Mouse (Mus musculus) forebrain, embryonic 13.5 days (tissue): ENCODE results near the gene Fchsd2. TPM values are rescaled to one million over a fixed set of nuclear protein-coding genes. Genes with fewer than 3 reads are reported as not detected.
A peak's percentile ranks its signal among the peaks of the same experiment; 100 is the strongest.

Experiments
- ATAC-seq: fragments of 200-750 bp; cut with Nextera tagmentation; 2 replicates; pipeline ENCODE4 v1.8.0; 2017
- H3K27ac ChIP-seq: fragments of 300-500 bp; sonication (generic); 2 replicates; pipeline ENCODE4 v1.5.1; 2015; ENCODE audit warnings: inconsistent platforms, mild to moderate bottlenecking, moderate library complexity
- H3K27me3 ChIP-seq: fragments of 300-500 bp; sonication (generic); 2 replicates; pipeline ENCODE4 v1.6.1; 2015; ENCODE audit warnings: mild to moderate bottlenecking, inconsistent platforms
- H3K36me3 ChIP-seq: fragments of 300-500 bp; sonication (generic); 2 replicates; pipeline ENCODE4 v1.6.1; 2015; ENCODE audit warnings: mild to moderate bottlenecking, inconsistent platforms; ENCODE audit not compliant: poor library complexity, severe bottlenecking
- H3K4me1 ChIP-seq: fragments of 300-500 bp; sonication (generic); 2 replicates; pipeline ENCODE4 v1.6.1; 2015; ENCODE audit warnings: inconsistent platforms
- H3K4me2 ChIP-seq: fragments of 300-500 bp; sonication (generic); 2 replicates; pipeline ENCODE4 v1.6.1; 2015; ENCODE audit warnings: inconsistent platforms, mild to moderate bottlenecking, moderate library complexity
- H3K4me3 ChIP-seq: fragments of 300-500 bp; sonication (generic); 2 replicates; pipeline ENCODE4 v1.5.1; 2015; ENCODE audit warnings: mild to moderate bottlenecking, inconsistent platforms
- H3K9ac ChIP-seq: fragments of 300-500 bp; sonication (generic); 2 replicates; pipeline ENCODE4 v1.6.1; 2015; ENCODE audit warnings: mild to moderate bottlenecking, inconsistent platforms
- H3K9me3 ChIP-seq: fragments of 300-500 bp; sonication (generic); replicated peaks from 2 replicates; pipeline ENCODE4 v1.6.1; 2016; ENCODE audit warnings: inconsistent platforms
- WGBS: fragments of 180-500 bp; shearing (Covaris S2); methylation state at CpG from one replicate; pipeline ENCODE4 v1.1.7; 2015; 5-methylcytosine and 5-hydroxymethylcytosine counted together
- polyA plus RNA-seq: library from polyadenylated mRNA; unstranded; fragments of >200 nt; fragmentation: Nextera tagmentation; extraction: Ambion mirVana; gene quantifications from 2 replicates; pipeline ENCODE4 v1.2.1, GENCODE M21; 2015

The Fchsd2 gene
- polyA plus RNA-seq, 1 experiment from 2014 or later: 33.3 TPM

- ATAC-seq: no peak
- Histone ChIP-seq H3K27me3 (no peaks in the 10 kb centered on the region; the same call in 1 of the 2 replicates), H3K4me1 (peaks cover 16% of the 10 kb centered on the region), H3K36me3 (no peaks in the 10 kb centered on the region), H3K27ac (no peak overlapping the region), H3K4me2 (no peak overlapping the region), H3K9ac (no peak overlapping the region), H3K9me3 (no peaks in the 10 kb centered on the region), H3K4me3 (no peak overlapping the region)
- 79% methylated on average over 2 of the region's 2 CpGs for WGBS
Observed at GRCm38 (mm10) chr7:101327786-101328185, 235.1 kb downstream of the Fchsd2 start.

- Histone ChIP-seq H3K36me3 (no peaks in the 10 kb centered on the region), H3K4me3 (no peak overlapping the region), H3K9me3 (no peaks in the 10 kb centered on the region), H3K9ac (peak overlapping the region; percentile 14; the same call in 1 of the 2 replicates), H3K4me1 (peaks cover 16% of the 10 kb centered on the region), H3K27ac (peak overlapping the region; percentile 62), H3K27me3 (no peaks in the 10 kb centered on the region; the same call in 1 of the 2 replicates), H3K4me2 (no peak overlapping the region)
- peak; percentile 78 for ATAC-seq
- 54% methylated on average over 4 of the region's 4 CpGs for WGBS
Observed at GRCm38 (mm10) chr7:101328621-101329158, 236.0 kb downstream of the Fchsd2 start.

- Histone ChIP-seq H3K4me3 (no peak overlapping the region), H3K4me1 (peaks cover 16% of the 10 kb centered on the region), H3K9ac (0 out of 2 replicates have a peak overlapping the region, but pooled peaks have one; percentile 14), H3K36me3 (no peaks in the 10 kb centered on the region), H3K27ac (peak overlapping the region; percentile 62; the same call in 1 of the 2 replicates), H3K9me3 (no peaks in the 10 kb centered on the region), H3K4me2 (no peak overlapping the region), H3K27me3 (no peaks in the 10 kb centered on the region)
- WGBS: 61% methylated on average over 4 of the region's 4 CpGs
- ATAC-seq: no peak
Observed at GRCm38 (mm10) chr7:101329606-101330005, 236.9 kb downstream of the Fchsd2 start.

GRCm38 (mm10) chr7:101330074-101330840 lies 237.6 kb downstream of the Fchsd2 start:
- no peak for ATAC-seq
- Histone ChIP-seq H3K4me3 (no peak overlapping the region), H3K4me2 (no peak overlapping the region), H3K4me1 (peaks cover 16% of the 10 kb centered on the region), H3K27me3 (no peaks in the 10 kb centered on the region), H3K9ac (no peak overlapping the region), H3K36me3 (no peaks in the 10 kb centered on the region), H3K9me3 (no peaks in the 10 kb centered on the region), H3K27ac (no peak overlapping the region)
- 68% methylated on average over 10 of the region's 10 CpGs for WGBS

GRCm38 (mm10) chr7:101330841-101331173 lies 238.1 kb downstream of the Fchsd2 start:
- peaks cover 16% of the 10 kb centered on the region for H3K4me1 ChIP-seq
- no peak overlapping the region for H3K4me2 ChIP-seq
- H3K9ac ChIP-seq: no peak overlapping the region
- WGBS: 73% methylated on average over 4 of the region's 4 CpGs
- H3K27me3 ChIP-seq: no peaks in the 10 kb centered on the region
- no peak for ATAC-seq
- no peak overlapping the region for H3K4me3 ChIP-seq
- no peak overlapping the region for H3K27ac ChIP-seq
- H3K9me3 ChIP-seq: no peaks in the 10 kb centered on the region
- no peaks in the 10 kb centered on the region for H3K36me3 ChIP-seq

GRCm38 (mm10) chr7:101332045-101332831 lies 239.6 kb downstream of the Fchsd2 start:
- no peak overlapping the region for H3K9ac ChIP-seq
- H3K4me3 ChIP-seq: no peak overlapping the region
- H3K9me3 ChIP-seq: no peaks in the 10 kb centered on the region
- no peak overlapping the region for H3K27ac ChIP-seq
- 89% methylated on average over 5 of the region's 5 CpGs for WGBS
- no peak for ATAC-seq
- peaks cover 16% of the 10 kb centered on the region for H3K4me1 ChIP-seq
- no peaks in the 10 kb centered on the region for H3K27me3 ChIP-seq
- no peak overlapping the region for H3K4me2 ChIP-seq
- no peaks in the 10 kb centered on the region for H3K36me3 ChIP-seq

Other genes with a start within 250 kb of the Fchsd2 start
- gene Relt, start 229.4 kb upstream of the Fchsd2 start, polyA plus RNA-seq: 2.4 and 3.1 TPM in 2 replicates
- gene Arhgef17, start 160.8 kb upstream of the Fchsd2 start, polyA plus RNA-seq: 4.4 and 4.7 TPM in 2 replicates
- gene P2ry6, start 118.2 kb upstream of the Fchsd2 start, polyA plus RNA-seq: 1.4 and 1.5 TPM in 2 replicates
- 0.24 TPM in 1 of 2 replicates, not detected in the other for gene P2ry2, start 80.0 kb upstream of the Fchsd2 start, polyA plus RNA-seq
- gene Atg16l2, start 209.4 kb downstream of the Fchsd2 start, polyA plus RNA-seq: 14.4 and 14.5 TPM in 2 replicates
- 4.4 and 4.6 TPM in 2 replicates for gene Stard10, start 224.2 kb downstream of the Fchsd2 start, polyA plus RNA-seq